Mouse (Mus musculus) kidney, postnatal 10 days (tissue): ENCODE measurements around the gene Glrx5.

Experiments
- DNase-seq: peaks from one replicate; pipeline ENCODE4 v3.0.0; 2021; ENCODE audit warnings: mixed read lengths

Glrx5 gene

GRCm38 (mm10) chr12:105031081-105032058 is 1.1 kb upstream of the Glrx5 start:
- DNase-seq: no peak

- DNase-seq: peak; percentile 28
Measured at GRCm38 (mm10) chr12:105032832-105033775, 616 bp downstream of the Glrx5 start.

GRCm38 (mm10) chr12:105034130-105034769 is 1.8 kb downstream of the Glrx5 start:
- DNase-seq: no peak

- no peak for DNase-seq
Measured at GRCm38 (mm10) chr12:105038211-105038610, 5.7 kb downstream of the Glrx5 start.

DNA sequence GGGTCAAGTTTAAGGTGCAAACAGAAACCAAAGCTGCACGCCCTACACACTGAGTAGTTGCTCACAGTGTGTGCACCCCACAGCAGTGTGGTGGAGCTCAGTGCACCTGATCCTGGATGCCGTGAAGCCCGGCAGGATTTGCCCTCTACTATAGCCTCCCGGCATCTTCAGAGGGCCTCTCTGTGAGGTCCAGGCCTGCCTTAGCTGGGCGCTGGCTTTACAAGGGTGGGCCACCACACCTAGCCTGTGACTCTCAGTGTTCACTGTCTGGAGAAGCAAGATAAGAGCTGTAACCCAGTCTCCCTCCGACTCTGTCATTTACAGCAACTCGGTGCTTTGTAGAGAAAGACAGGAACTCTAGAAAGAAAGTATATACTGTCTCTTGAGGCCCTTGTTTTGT is 6.4 kb downstream of the Glrx5 start:
- DNase-seq: no peak

DNA sequence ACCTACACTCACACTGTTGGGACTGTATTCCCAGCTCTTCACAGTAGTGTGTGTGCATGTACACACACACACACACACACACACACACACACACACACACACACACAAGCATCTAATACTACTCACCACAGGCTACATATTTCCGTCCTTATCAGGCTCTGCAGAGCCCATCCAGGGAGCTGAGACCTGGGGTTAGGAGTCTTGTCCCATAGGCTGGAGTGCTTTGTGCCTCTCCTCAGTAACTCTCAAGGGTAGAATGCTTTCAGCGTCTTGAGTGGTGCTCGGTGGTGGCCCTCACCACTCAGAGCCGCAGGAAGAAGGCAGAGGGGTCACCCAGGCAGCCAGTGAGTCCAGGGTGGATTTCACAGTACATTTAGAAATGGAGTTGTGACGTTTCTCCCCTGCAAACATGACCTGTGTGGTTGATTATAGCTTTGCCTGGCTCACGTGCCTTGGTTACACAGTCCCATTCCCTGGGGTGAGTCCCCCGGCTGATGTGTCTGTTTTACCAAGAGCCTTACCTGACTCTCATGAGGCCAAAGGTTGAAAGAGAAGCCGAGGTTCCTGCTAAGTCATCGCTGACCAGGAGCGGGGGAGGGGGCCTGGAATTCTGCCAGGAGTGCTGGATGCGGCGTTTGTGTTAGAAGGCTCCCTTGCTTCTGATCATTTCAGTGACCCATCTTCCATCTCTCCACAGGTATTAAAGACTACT is 7.2 kb downstream of the Glrx5 start:
- peak; percentile 71 for DNase-seq

GRCm38 (mm10) chr12:105040950-105041349 is 8.5 kb downstream of the Glrx5 start:
- DNase-seq: no peak

DNA sequence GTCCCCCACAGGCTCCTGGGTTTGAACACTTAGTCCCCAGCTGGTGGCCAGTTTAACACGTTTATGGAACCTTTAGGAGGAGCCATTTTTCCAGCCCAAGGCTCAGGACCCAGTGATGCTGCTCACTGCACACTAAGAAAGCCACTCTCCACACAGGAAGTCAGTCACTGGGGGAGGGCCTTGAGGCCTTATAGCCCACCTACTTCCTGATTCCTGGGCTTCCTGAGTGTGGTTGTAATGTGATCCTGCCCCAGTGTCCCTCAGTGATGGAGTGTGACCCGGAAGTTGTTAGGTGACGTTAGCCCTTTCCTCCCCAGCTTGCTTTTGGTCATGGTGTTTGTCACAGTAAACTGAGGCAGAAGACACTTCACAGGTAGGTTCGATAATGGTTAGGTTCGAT is 10.6 kb downstream of the Glrx5 start:
- DNase-seq: no peak

- no peak for DNase-seq
Measured at GRCm38 (mm10) chr12:105044775-105045174, 12.3 kb downstream of the Glrx5 start.

DNA sequence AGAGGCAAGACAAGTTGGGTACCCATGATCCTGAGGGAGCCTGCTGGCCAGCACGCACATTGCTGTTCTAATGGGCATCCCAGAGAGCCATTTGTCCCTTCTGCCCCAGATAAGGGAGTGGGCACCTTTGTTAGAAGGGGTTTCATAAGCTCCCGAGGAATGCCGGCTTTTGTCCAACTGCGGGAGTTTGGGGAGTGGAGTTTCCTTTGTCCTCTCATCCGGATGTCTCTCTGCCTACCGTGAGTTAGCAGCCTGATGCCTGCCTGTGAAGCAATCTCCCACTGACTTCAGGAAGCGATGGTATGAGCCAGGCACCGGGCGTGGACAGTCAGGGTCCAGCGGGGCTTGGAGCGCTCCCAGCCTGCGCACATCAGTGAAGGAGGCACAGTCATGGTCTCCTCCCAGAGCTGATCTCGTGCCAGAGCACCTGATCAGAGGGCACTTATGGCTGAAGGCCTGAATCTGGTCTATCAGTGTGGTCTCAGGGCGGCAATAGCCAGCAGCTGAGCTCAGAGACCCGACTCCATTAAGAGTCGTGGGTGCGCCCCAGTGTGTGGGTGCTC is 15.9 kb downstream of the Glrx5 start:
- DNase-seq: no peak

DNA sequence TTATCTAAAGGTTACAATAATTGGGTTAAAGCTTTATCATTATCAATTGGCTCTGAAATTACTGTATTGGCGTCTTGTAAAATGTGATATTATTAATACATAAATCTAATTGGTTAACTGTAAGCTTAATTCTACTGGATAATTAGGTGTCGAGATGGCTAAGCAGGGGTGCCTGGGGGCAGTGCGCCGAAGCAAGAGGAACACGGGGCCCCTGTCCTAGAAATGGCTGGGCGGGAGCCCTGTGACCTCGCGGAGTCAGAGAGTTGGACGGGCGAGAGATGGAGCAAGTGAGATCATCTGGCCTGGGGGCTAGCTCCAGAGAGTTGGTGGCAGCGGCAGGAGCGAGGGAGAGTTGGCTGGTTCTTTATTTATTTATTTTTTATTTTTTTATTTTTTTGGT is 17.3 kb downstream of the Glrx5 start:
- DNase-seq: no peak

DNA sequence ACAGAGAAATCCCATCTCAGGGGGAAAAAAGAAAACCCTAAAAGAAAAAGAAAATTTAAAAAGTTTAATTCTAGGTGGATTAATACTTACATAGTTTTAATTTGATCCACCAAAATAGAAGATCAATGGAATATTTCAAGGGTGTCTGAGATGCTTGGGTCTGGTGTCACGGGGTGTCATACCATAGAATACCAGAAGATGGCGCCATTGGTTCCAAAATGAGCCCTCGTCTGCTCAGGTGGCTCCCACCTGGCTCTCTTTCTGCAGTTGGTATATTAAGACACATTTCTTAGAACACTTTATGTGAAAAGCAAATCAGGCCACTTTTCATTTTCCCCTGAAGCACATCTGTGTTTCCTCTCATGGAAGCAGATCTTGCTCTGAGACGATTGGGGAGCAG is 18.4 kb downstream of the Glrx5 start:
- peak; percentile 77 for DNase-seq

GRCm38 (mm10) chr12:105054041-105054440 is 21.6 kb downstream of the Glrx5 start:
- no peak for DNase-seq

GRCm38 (mm10) chr12:105055308-105055707 is 22.8 kb downstream of the Glrx5 start:
- DNase-seq: no peak

- no peak for DNase-seq
Measured at GRCm38 (mm10) chr12:105060006-105060405, 27.5 kb downstream of the Glrx5 start.

GRCm38 (mm10) chr12:105063201-105064134 is 31.0 kb downstream of the Glrx5 start:
- peak; percentile 27 for DNase-seq

- DNase-seq: no peak
Measured at GRCm38 (mm10) chr12:105064168-105064567, 31.7 kb downstream of the Glrx5 start.

- no peak for DNase-seq
Measured at GRCm38 (mm10) chr12:105065119-105065518, 32.6 kb downstream of the Glrx5 start.

DNA sequence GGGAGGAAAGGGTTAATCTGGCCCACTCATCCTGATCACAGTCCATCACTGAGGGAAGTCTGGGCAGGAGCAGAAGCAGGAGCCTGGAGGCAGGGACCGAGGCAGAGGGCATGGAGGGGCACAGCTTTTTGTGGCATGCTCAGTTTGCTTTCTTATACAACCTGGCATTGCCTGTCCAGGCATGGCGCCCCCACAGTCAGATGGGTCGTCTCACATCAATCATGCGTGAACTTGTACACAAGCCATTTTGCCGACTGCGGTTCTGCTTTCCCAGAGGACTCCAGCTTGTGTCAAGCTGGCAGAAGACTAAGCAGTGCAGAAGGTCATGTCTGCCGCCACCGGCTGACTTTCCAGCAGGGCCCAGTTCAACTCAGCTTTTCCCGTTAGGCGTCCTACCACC is 34.0 kb downstream of the Glrx5 start:
- DNase-seq: no peak

DNA sequence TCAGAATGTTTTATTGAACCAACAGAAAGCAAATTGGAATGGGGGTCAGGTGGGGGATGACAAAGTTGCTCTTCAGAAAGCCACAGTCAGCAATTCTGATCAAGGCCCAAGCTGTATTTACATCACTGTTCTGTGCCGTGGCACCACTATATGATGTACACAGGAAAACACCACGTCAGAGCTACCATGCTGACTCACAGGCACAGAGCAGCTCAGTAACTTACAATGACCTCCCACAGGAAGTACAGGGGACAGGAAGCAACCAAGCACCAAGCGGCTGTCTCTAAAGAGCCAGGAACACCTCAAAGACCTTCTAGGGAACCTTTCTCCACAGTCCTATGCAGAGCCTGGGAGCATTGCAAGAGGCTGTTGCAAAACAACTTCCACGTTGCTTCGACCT is 36.4 kb downstream of the Glrx5 start:
- DNase-seq: no peak

- peak; percentile 46 for DNase-seq
Measured at GRCm38 (mm10) chr12:105073708-105074107, 41.2 kb downstream of the Glrx5 start.
